Mouse (Mus musculus): ENCODE measurements around the gene Limk1.

DNA sequence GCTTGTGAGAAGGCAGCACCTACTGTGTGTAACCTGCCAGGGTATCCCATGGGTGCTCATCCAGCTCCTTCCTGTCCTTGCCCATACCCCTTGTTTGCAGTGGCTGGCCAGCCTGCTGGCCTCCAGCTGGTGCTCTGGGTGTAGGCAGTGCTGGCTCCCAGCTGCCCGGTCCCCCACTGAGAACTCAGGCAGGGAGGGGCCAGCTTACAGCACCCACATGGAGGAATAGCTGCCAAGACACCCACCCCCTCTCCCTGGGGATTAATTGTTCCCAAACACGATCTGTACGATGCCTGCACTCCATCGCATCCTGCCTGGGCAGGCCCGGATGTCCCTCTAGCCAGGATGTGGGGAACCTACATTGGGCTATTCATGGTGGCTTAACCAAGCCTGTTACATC, 45.7 kb upstream of the Limk1 start:
- TF ChIP-seq POLR2A (IDR thresholded peaks at IDR 0.05; ENCODE audit: borderline replicate concordance, extremely low read depth, insufficient read depth, insufficient read length, poor library complexity, severe bottlenecking) (no peak), CTCF (IDR thresholded peaks at IDR 0.05; ENCODE audit: borderline replicate concordance, extremely low read depth, insufficient read depth, insufficient read length) (no peak)

Measured in brain, embryonic 14.5 days (tissue).